Mouse (Mus musculus): ENCODE measurements around the gene Ccdc62. TPM values are rescaled to one million over a fixed set of nuclear protein-coding genes. Genes with fewer than 3 reads are reported as not detected.
A peak's percentile ranks its signal among the peaks of the same experiment; 100 is the strongest.

The Ccdc62 gene
- polyA plus RNA-seq, 2 experiments, result 6.6 to 9.2 TPM

DNA sequence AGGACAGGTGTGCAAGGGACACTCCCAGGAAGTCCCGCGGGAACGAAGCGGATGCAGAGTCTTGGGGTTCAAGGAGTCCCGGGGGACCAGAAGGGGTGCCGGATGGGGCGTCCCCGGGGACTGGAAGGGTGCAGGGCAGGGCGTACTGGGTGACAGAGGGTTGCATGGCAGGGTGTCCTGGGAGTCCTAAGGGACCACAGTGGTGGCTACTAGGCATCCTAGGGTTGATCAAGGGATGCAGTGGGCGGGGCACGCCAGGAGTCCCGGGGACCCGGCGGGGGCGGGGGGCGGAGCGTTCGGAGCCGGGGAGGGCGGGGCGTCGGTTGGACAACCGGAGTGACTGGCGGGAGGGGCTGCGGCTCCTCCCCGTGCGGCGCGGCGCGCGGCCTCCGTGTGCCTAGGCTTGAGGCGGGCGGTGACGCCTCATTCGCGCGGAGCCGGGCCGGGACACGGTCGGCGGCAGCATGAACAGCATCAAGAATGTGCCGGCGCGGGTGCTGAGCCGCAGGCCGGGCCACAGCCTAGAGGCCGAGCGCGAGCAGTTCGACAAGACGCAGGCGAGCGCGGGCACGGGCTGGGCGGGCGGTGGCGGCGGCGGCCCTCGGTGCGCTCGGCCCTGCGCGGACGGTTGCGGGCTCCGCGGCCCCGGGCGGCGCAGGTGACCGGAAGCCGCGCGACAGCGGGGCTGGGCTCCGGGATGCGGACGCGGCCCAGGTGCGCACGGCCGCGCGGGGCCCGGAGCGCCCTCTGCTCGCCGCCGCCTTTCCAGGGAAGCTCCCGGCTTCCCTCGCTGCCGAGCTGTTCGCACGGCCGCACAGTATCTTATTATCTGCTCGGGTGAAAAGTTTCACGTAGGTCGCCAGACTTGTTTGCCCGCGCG lies 43.1 kb downstream of the Ccdc62 start, which contains the start of gene Hip1r:
TSS of gene Hip1r (plus strand) at position 330 of the 880 bp plus-strand sequence.
- no peaks in the 10 kb centered on the region for H3K9me3 ChIP-seq (ENCODE audit: control insufficient read depth, low read length)
- H3K27me3 ChIP-seq (ENCODE audit: control insufficient read depth, insufficient read depth, low read length), result no peaks in the 10 kb centered on the region
- H3K4me2 ChIP-seq (replicated peaks; ENCODE audit: low read depth, low read length, severe bottlenecking), result peak within 1 kb of the TSS; percentile 90
- peak within 1 kb of the TSS; percentile 65 for H3K4me3 ChIP-seq (replicated peaks; ENCODE audit: low read length)
- ATAC-seq (ENCODE audit: low FRiP score, low read depth), result peak; percentile 82
- peak; percentile 49 for DNase-seq (ENCODE audit: low spot score)
- H3K9ac ChIP-seq (ENCODE audit: low read depth, low read length, severe bottlenecking), result peak within 1 kb of the TSS; percentile 72
- no peaks in the 10 kb centered on the region; the same call in none of the 2 replicates for H3K4me1 ChIP-seq (ENCODE audit: control insufficient read depth, insufficient read depth, low read length)
- no peaks in the 10 kb centered on the region for H3K36me3 ChIP-seq (ENCODE audit: control insufficient read depth, insufficient read depth, low read length)
- no peak for TF ChIP-seq POLR2A (IDR thresholded peaks at IDR 0.05; ENCODE audit: borderline replicate concordance, extremely low read depth, insufficient read depth, insufficient read length)
- WGBS, result 2% methylated on average over 71 of the region's 106 CpGs
- H3K27ac ChIP-seq (replicated peaks; ENCODE audit: low read depth, low read length), result no peak within 1 kb of the TSS

DNA sequence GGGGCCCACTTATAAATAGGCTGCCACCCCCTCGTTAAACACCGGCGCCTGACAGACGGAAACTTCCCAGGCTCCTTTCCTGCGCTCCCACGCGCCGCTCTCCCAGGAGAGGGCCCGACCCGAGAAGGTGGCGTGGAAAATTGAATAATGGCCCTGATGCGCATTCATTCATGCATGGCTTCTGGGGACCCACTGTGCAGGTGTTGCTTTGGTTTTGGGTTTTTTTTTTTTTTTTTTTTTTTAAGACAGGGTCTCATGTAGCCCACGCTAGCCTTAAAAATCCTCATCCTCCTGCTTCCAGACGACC lies 43.7 kb downstream of the Ccdc62 start:
- peak overlapping the region; percentile 72 for H3K9ac ChIP-seq (ENCODE audit: low read depth, low read length, severe bottlenecking)
- WGBS, result 2% methylated on average over 14 of the region's 14 CpGs
- peak overlapping the region; percentile 65 for H3K4me3 ChIP-seq (replicated peaks; ENCODE audit: low read length)
- TF ChIP-seq POLR2A (IDR thresholded peaks at IDR 0.05; ENCODE audit: borderline replicate concordance, extremely low read depth, insufficient read depth, insufficient read length), result no peak
- H3K27ac ChIP-seq (replicated peaks; ENCODE audit: low read depth, low read length), result no peak overlapping the region
- no peak for DNase-seq (ENCODE audit: low spot score)
- H3K36me3 ChIP-seq (ENCODE audit: control insufficient read depth, insufficient read depth, low read length), result no peaks in the 10 kb centered on the region
- no peaks in the 10 kb centered on the region for H3K9me3 ChIP-seq (ENCODE audit: control insufficient read depth, low read length)
- no peaks in the 10 kb centered on the region; the same call in none of the 2 replicates for H3K4me1 ChIP-seq (ENCODE audit: control insufficient read depth, insufficient read depth, low read length)
- H3K4me2 ChIP-seq (replicated peaks; ENCODE audit: low read depth, low read length, severe bottlenecking), result peak overlapping the region; percentile 90
- ATAC-seq (ENCODE audit: low FRiP score, low read depth), result no peak
- no peaks in the 10 kb centered on the region for H3K27me3 ChIP-seq (ENCODE audit: control insufficient read depth, insufficient read depth, low read length)

- 20% methylated on average over 11 of the region's 11 CpGs for WGBS
- ATAC-seq (ENCODE audit: low FRiP score, low read depth) (no peak), DNase-seq (ENCODE audit: low spot score) (no peak)
- no peak overlapping the region for H3K9ac ChIP-seq (ENCODE audit: low read depth, low read length, severe bottlenecking)
- H3K4me1 ChIP-seq (ENCODE audit: control insufficient read depth, insufficient read depth, low read length), result no peaks in the 10 kb centered on the region; the same call in none of the 2 replicates
- no peaks in the 10 kb centered on the region for H3K36me3 ChIP-seq (ENCODE audit: control insufficient read depth, insufficient read depth, low read length)
- H3K27ac ChIP-seq (replicated peaks; ENCODE audit: low read depth, low read length), result no peak overlapping the region
- no peak for TF ChIP-seq POLR2A (IDR thresholded peaks at IDR 0.05; ENCODE audit: borderline replicate concordance, extremely low read depth, insufficient read depth, insufficient read length)
- H3K4me2 ChIP-seq (replicated peaks; ENCODE audit: low read depth, low read length, severe bottlenecking), result peak overlapping the region; percentile 90
- no peaks in the 10 kb centered on the region for H3K27me3 ChIP-seq (ENCODE audit: control insufficient read depth, insufficient read depth, low read length)
- H3K4me3 ChIP-seq (replicated peaks; ENCODE audit: low read length), result peak overlapping the region; percentile 65
- H3K9me3 ChIP-seq (ENCODE audit: control insufficient read depth, low read length), result no peaks in the 10 kb centered on the region
These were observed 44.2 kb downstream of the Ccdc62 start for GRCm38 (mm10) chr5:123974616-123975111.

DNA sequence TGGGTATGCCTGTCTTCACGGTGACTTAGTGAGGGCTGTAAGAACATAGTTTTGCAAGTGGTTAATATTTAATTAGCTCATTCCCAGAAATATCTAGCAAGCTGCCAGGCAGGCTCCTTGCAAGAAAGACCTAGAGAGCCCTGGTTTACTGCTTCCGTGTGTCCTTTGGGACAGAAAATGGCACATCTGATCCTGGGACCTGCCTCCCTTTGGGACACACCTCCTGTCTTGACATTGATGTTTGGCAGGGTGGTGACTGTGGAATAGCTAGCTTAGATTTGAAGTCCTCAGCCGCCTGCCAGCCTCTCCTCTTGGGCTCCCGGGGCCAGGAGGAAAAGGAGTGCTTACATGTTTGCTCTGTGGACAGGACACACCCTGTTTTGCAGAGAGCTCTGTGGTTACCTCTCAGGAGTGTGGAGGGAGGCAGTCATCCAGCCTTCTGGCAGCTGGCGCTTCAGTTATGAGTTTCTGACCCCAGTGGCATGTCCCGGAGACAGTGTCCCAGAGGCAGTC lies 45.2 kb downstream of the Ccdc62 start:
- Histone ChIP-seq H3K9me3 (ENCODE audit: control insufficient read depth, low read length) (no peaks in the 10 kb centered on the region), H3K27me3 (ENCODE audit: control insufficient read depth, insufficient read depth, low read length) (no peaks in the 10 kb centered on the region), H3K4me1 (ENCODE audit: control insufficient read depth, insufficient read depth, low read length) (no peaks in the 10 kb centered on the region; the same call in none of the 2 replicates), H3K4me2 (replicated peaks; ENCODE audit: low read depth, low read length, severe bottlenecking) (0 out of 2 replicates have a peak overlapping the region, but pooled peaks have one; percentile 90), H3K9ac (ENCODE audit: low read depth, low read length, severe bottlenecking) (no peak overlapping the region), H3K27ac (replicated peaks; ENCODE audit: low read depth, low read length) (no peak overlapping the region), H3K4me3 (replicated peaks; ENCODE audit: low read length) (no peak overlapping the region), H3K36me3 (ENCODE audit: control insufficient read depth, insufficient read depth, low read length) (no peaks in the 10 kb centered on the region)
- WGBS, result 54% methylated on average over 6 of the region's 6 CpGs
- ATAC-seq (ENCODE audit: low FRiP score, low read depth) (no peak), DNase-seq (ENCODE audit: low spot score) (no peak)
- no peak for TF ChIP-seq POLR2A (IDR thresholded peaks at IDR 0.05; ENCODE audit: borderline replicate concordance, extremely low read depth, insufficient read depth, insufficient read length)

- DNase-seq (ENCODE audit: low spot score), result no peak
- 23% methylated on average over 3 of the region's 3 CpGs for WGBS
- H3K36me3 ChIP-seq (ENCODE audit: control insufficient read depth, insufficient read depth, low read length), result no peaks in the 10 kb centered on the region
- H3K4me1 ChIP-seq (ENCODE audit: control insufficient read depth, insufficient read depth, low read length), result no peaks in the 10 kb centered on the region; the same call in none of the 2 replicates
- H3K27me3 ChIP-seq (ENCODE audit: control insufficient read depth, insufficient read depth, low read length), result no peaks in the 10 kb centered on the region
- no peak overlapping the region for H3K4me3 ChIP-seq (replicated peaks; ENCODE audit: low read length)
- no peaks in the 10 kb centered on the region for H3K9me3 ChIP-seq (ENCODE audit: control insufficient read depth, low read length)
- no peak for ATAC-seq (ENCODE audit: low FRiP score, low read depth)
- H3K4me2 ChIP-seq (replicated peaks; ENCODE audit: low read depth, low read length, severe bottlenecking), result no peak overlapping the region
- no peak overlapping the region for H3K27ac ChIP-seq (replicated peaks; ENCODE audit: low read depth, low read length)
- TF ChIP-seq POLR2A (IDR thresholded peaks at IDR 0.05; ENCODE audit: borderline replicate concordance, extremely low read depth, insufficient read depth, insufficient read length), result no peak
- H3K9ac ChIP-seq (ENCODE audit: low read depth, low read length, severe bottlenecking), result 0 out of 2 replicates have a peak overlapping the region, but pooled peaks have one; percentile 16
These were observed 46.8 kb downstream of the Ccdc62 start for GRCm38 (mm10) chr5:123977231-123977630.
